Mouse (Mus musculus) kidney, embryonic 16.5 days (tissue): Measurements from ENCODE around the gene Hist1h2ap. TPM values are rescaled to one million over a fixed set of nuclear protein-coding genes. Genes with fewer than 3 reads are reported as not detected.
A peak's percentile ranks its signal among the peaks of the same experiment; 100 is the strongest.
"Not testable (repeated sequence)": the region's sequence is repeated elsewhere in the genome, so short reads cannot be mapped to it uniquely, and the experiment has no call there.

Experiments
- ATAC-seq: fragments of 200-750 bp; cut with Nextera tagmentation; 2 replicates; pipeline ENCODE4 v1.8.0; 2017; ENCODE audit warnings: moderate TSS enrichment; ENCODE audit not compliant: low FRiP score, low TSS enrichment
- H3K27ac ChIP-seq: fragments of 300-500 bp; sonication (generic); 2 replicates; pipeline ENCODE4 v1.5.1; 2014; ENCODE audit warnings: low read length
- H3K27me3 ChIP-seq: fragments of 300-500 bp; sonication (generic); 2 replicates; pipeline ENCODE4 v1.6.1; 2014; ENCODE audit warnings: low read length, control low read depth, mixed read lengths; ENCODE audit not compliant: insufficient read depth
- H3K36me3 ChIP-seq: fragments of 300-500 bp; sonication (generic); 2 replicates; pipeline ENCODE4 v1.6.1; 2014; ENCODE audit warnings: low read length, control low read depth, mixed read lengths; ENCODE audit not compliant: insufficient read depth
- H3K4me1 ChIP-seq: fragments of 300-500 bp; sonication (generic); 2 replicates; pipeline ENCODE4 v1.6.1; 2014; ENCODE audit warnings: low read length, control low read depth, mixed read lengths; ENCODE audit not compliant: insufficient read depth
- H3K4me2 ChIP-seq: fragments of 300-500 bp; sonication (generic); replicated peaks from 2 replicates; pipeline ENCODE4 v1.6.1; 2014; ENCODE audit warnings: low read depth, low read length
- H3K4me3 ChIP-seq: fragments of 300-500 bp; sonication (generic); 2 replicates; pipeline ENCODE4 v1.5.1; 2014; ENCODE audit warnings: mild to moderate bottlenecking, low read length
- H3K9ac ChIP-seq: fragments of 300-500 bp; sonication (generic); replicated peaks from 2 replicates; pipeline ENCODE4 v1.6.1; 2014; ENCODE audit warnings: low read length
- H3K9me3 ChIP-seq: fragments of 300-500 bp; sonication (generic); 2 replicates; pipeline ENCODE4 v1.6.1; 2016; ENCODE audit warnings: low read length, control low read depth
- WGBS: fragments of 180-500 bp; shearing (Covaris S2); extraction: QIAGEN DNeasy Blood & Tissue Kit; methylation state at CpG from one replicate; pipeline ENCODE4 v1.1.7; 2014; 5-methylcytosine and 5-hydroxymethylcytosine counted together
- polyA plus RNA-seq: library from polyadenylated mRNA; unstranded; fragments of >200 nt; fragmentation: Nextera tagmentation; extraction: Ambion mirVana; gene quantifications from 2 replicates; pipeline ENCODE4 v1.2.1, GENCODE M21; 2015

Hist1h2ap gene
- polyA plus RNA-seq, 1 experiment from 2014 or later = 2,785 TPM

GRCm38 (mm10) chr13:21850696-21851095 lies 17.4 kb upstream of the Hist1h2ap start:
- H3K4me1 ChIP-seq, H3K9me3 ChIP-seq, H3K27ac ChIP-seq, H3K9ac ChIP-seq, ATAC-seq, H3K4me3 ChIP-seq, H3K27me3 ChIP-seq, H3K4me2 ChIP-seq, H3K36me3 ChIP-seq: not testable (repeated sequence)
- WGBS = 45% methylated on average over 1 of the region's 1 CpGs

- ATAC-seq = no peak
- H3K4me2 ChIP-seq = no peak overlapping the region
- WGBS = 27% methylated on average over 8 of the region's 8 CpGs
- no peaks in the 10 kb centered on the region for H3K36me3 ChIP-seq
- H3K27me3 ChIP-seq = no peaks in the 10 kb centered on the region
- H3K9me3 ChIP-seq = no peaks in the 10 kb centered on the region
- no peak overlapping the region for H3K9ac ChIP-seq
- no peak overlapping the region for H3K4me3 ChIP-seq
- H3K27ac ChIP-seq = no peak overlapping the region
- H3K4me1 ChIP-seq = no peaks in the 10 kb centered on the region
These were observed 14.6 kb upstream of the Hist1h2ap start for GRCm38 (mm10) chr13:21847883-21848282.

- not testable (repeated sequence) for H3K9me3 ChIP-seq, H3K27me3 ChIP-seq, ATAC-seq, H3K4me1 ChIP-seq, H3K4me2 ChIP-seq, H3K4me3 ChIP-seq, H3K36me3 ChIP-seq, H3K9ac ChIP-seq, H3K27ac ChIP-seq
These were observed 13.0 kb upstream of the Hist1h2ap start for GRCm38 (mm10) chr13:21846356-21846755.

- ATAC-seq = peak; percentile 65; the same call in 1 of the 2 replicates
- H3K4me3 ChIP-seq, H3K4me2 ChIP-seq, H3K36me3 ChIP-seq, H3K27ac ChIP-seq, H3K9me3 ChIP-seq, H3K27me3 ChIP-seq, H3K9ac ChIP-seq, H3K4me1 ChIP-seq: not testable (repeated sequence)
- WGBS = no CpG with 5 or more reads among the region's 4 CpGs
These were observed 7.2 kb upstream of the Hist1h2ap start for GRCm38 (mm10) chr13:21840508-21840907.

- Histone ChIP-seq H3K4me2 (peak within 1 kb of the TSS; percentile 27; the same call in 1 of the 2 replicates), H3K4me3 (0 out of 2 replicates have a peak within 1 kb of the TSS, but pooled peaks have one; percentile 16)
- ATAC-seq = peak; percentile 90
- H3K27me3 ChIP-seq, H3K36me3 ChIP-seq, H3K27ac ChIP-seq, H3K9me3 ChIP-seq, H3K9ac ChIP-seq, H3K4me1 ChIP-seq: not testable (repeated sequence)
- 0% methylated on average over 19 of the region's 58 CpGs for WGBS
These were observed 1.6 kb downstream of the Hist1h2ap start, which contains the start of gene Hist1h4n for GRCm38 (mm10) chr13:21831418-21832394. Hist1h4n (minus strand) TSS chr13:21832196.

- Histone ChIP-seq H3K9ac (no peak overlapping the region), H3K9me3 (no peaks in the 10 kb centered on the region), H3K4me3 (no peak overlapping the region), H3K36me3 (no peaks in the 10 kb centered on the region), H3K4me1 (no peaks in the 10 kb centered on the region), H3K27me3 (no peaks in the 10 kb centered on the region), H3K27ac (0 out of 2 replicates have a peak overlapping the region, but pooled peaks have one; percentile 8), H3K4me2 (no peak overlapping the region)
- WGBS = 91% methylated on average over 10 of the region's 10 CpGs
- ATAC-seq = no peak
These were observed 3.0 kb downstream of the Hist1h2ap start for GRCm38 (mm10) chr13:21830344-21830743.

GRCm38 (mm10) chr13:21828511-21828910 lies 4.8 kb downstream of the Hist1h2ap start:
- Histone ChIP-seq H3K4me3 (no peak overlapping the region), H3K4me2 (no peak overlapping the region), H3K4me1 (no peaks in the 10 kb centered on the region), H3K9me3 (no peaks in the 10 kb centered on the region), H3K9ac (no peak overlapping the region), H3K36me3 (no peaks in the 10 kb centered on the region), H3K27ac (no peak overlapping the region), H3K27me3 (no peaks in the 10 kb centered on the region)
- ATAC-seq = no peak
- WGBS = 85% methylated on average over 3 of the region's 3 CpGs

GRCm38 (mm10) chr13:21820082-21820890 lies 13.0 kb downstream of the Hist1h2ap start:
- H3K4me2 ChIP-seq, H3K27ac ChIP-seq, H3K27me3 ChIP-seq, H3K9me3 ChIP-seq, H3K36me3 ChIP-seq, H3K4me1 ChIP-seq, H3K9ac ChIP-seq, H3K4me3 ChIP-seq, ATAC-seq: not testable (repeated sequence)
- WGBS = 73% methylated on average over 6 of the region's 16 CpGs

GRCm38 (mm10) chr13:21812092-21812491 lies 21.2 kb downstream of the Hist1h2ap start:
- WGBS = 0% methylated on average over 12 of the region's 14 CpGs
- not testable (repeated sequence) for H3K9me3 ChIP-seq, H3K4me1 ChIP-seq, H3K9ac ChIP-seq, H3K27ac ChIP-seq, H3K36me3 ChIP-seq, H3K27me3 ChIP-seq
- H3K4me2 ChIP-seq = peak overlapping the region; percentile 42
- peak overlapping the region; percentile 20; the same call in 1 of the 2 replicates for H3K4me3 ChIP-seq
- ATAC-seq = peak; percentile 52; the same call in 1 of the 2 replicates
